Mouse (Mus musculus): ENCODE measurements around the gene Basp1. TPM values are rescaled to one million over a fixed set of nuclear protein-coding genes. Genes with fewer than 3 reads are reported as not detected.
A peak's percentile ranks its signal among the peaks of the same experiment; 100 is the strongest.

Basp1 gene
- polyA plus RNA-seq, 1 experiment from 2014 or later: 57.0 TPM

DNA sequence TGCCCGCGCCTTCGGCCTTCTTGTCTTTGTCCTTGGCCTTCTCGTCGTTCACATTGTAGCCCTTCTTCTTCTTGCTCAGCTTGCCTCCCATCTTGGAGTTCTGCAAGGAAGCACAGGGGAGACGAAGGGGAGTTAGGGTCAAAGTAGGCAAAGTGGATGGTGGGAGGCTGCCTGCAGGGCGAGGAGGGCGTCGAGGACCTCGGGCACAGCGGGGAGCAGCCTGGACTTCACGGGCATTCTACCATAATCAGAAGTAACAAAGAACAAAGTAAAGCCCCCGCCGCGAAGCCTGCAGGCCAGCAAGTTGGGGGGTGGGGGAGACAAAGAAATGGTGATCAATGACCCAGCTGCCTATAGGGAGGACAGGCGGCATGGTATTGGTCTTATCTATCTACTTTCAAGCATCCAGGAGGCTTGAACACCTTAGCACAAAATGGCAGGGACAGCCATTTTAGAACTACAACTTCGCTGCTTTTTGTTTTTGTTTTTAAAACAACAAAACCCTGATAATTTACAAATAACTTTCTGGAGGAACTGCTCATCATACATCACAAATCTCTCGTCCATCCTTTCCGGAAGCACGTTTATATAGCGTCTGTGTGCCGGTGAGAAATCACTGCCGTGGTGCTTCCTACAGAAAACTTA is 48.6 kb downstream of the Basp1 start:
- H3K4me3 ChIP-seq (ENCODE audit: low read depth, low read length): peak overlapping the region; percentile 30
- H3K27me3 ChIP-seq (replicated peaks; ENCODE audit: control insufficient read depth, insufficient read depth, low read length): no peaks in the 10 kb centered on the region
- H3K36me3 ChIP-seq (ENCODE audit: control insufficient read depth, insufficient read depth, low read length): peaks cover 16% of the 10 kb centered on the region
- H3K4me2 ChIP-seq (ENCODE audit: low read depth, low read length): peak overlapping the region; percentile 58
- ATAC-seq (ENCODE audit: low read depth) (no peak), DNase-seq (ENCODE audit: low spot score) (no peak)
- peak overlapping the region; percentile 65 for H3K9ac ChIP-seq (ENCODE audit: low read depth, low read length)
- peaks cover 18% of the 10 kb centered on the region; the same call in 1 of the 2 replicates for H3K4me1 ChIP-seq (ENCODE audit: control insufficient read depth, insufficient read depth, low read length)
- 37% methylated on average over 23 of the region's 23 CpGs for WGBS
- peak overlapping the region; percentile 46; the same call in 1 of the 2 replicates for H3K27ac ChIP-seq (replicated peaks; ENCODE audit: low read depth, low read length)
- no peaks in the 10 kb centered on the region for H3K9me3 ChIP-seq (ENCODE audit: control insufficient read depth, low read length)

DNA sequence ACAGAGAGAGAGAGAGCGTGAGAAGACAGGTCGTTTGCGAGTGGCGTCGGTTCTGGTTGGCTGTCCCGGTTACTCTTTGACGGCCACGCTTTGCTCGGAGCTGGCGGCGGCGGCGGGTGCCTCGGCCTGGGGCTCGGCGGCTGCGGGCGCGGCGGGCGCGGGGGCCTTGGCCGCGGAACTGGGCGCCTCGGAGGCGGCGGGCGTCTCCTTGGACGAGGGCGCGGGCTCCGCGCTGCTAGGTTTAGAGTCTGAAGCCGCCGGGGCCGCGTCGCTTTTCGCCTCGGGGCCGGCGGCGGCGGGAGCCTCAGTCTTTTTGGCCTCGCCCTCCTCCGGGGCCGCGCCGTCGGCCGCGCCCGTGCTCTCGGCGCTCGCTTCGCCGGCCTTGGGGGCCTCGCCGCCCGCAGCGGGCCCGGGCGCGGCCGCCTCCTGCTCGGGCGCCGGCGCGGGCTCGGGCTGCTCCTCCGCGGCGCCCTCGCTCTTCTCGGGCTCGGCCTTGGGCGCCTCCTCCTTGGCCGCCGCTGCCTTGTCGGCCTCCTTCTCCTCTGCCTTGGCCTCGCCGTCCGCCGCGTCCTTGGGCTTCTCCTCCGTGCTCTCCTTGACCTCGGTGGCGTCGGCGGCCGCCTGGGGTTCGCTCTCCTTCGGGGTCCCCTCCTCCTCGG is 49.3 kb downstream of the Basp1 start:
- DNase-seq (ENCODE audit: low spot score): no peak
- H3K27ac ChIP-seq (replicated peaks; ENCODE audit: low read depth, low read length): peak overlapping the region; percentile 46; the same call in 1 of the 2 replicates
- peak; percentile 20 for ATAC-seq (ENCODE audit: low read depth)

DNA sequence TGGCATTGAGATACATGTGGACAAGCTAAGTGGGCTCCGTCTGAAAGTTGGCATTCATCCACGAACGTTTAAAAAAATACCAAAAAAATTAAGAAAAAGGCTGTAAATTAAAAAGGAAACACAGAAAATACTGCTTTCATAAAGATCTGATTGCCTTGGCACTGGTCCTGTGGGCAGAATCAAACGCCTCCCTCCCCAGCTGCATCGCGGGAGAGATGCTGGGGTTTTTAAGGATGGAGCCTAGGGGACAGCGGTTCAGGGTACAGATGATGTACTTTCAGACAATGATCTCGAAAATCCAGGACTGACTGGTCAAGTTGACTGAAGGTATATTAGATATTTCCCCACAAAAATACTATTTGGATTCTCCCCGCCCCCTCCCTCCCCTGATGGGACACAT is 49.9 kb downstream of the Basp1 start:
- H3K9ac ChIP-seq (ENCODE audit: low read depth, low read length): no peak overlapping the region
- 88% methylated on average over 9 of the region's 9 CpGs for WGBS
- H3K27ac ChIP-seq (replicated peaks; ENCODE audit: low read depth, low read length): no peak overlapping the region
- H3K4me2 ChIP-seq (ENCODE audit: low read depth, low read length): no peak overlapping the region
- no peaks in the 10 kb centered on the region for H3K27me3 ChIP-seq (replicated peaks; ENCODE audit: control insufficient read depth, insufficient read depth, low read length)
- H3K4me1 ChIP-seq (ENCODE audit: control insufficient read depth, insufficient read depth, low read length): peaks cover 22% of the 10 kb centered on the region; the same call in 1 of the 2 replicates
- H3K4me3 ChIP-seq (ENCODE audit: low read depth, low read length): no peak overlapping the region
- no peak for ATAC-seq (ENCODE audit: low read depth)
- DNase-seq (ENCODE audit: low spot score): no peak
- peaks cover 16% of the 10 kb centered on the region for H3K36me3 ChIP-seq (ENCODE audit: control insufficient read depth, insufficient read depth, low read length)
- H3K9me3 ChIP-seq (ENCODE audit: control insufficient read depth, low read length): no peaks in the 10 kb centered on the region

More for the DNA sequence above, 49.3 kb downstream of the Basp1 start:
- no peaks in the 10 kb centered on the region for H3K9me3 ChIP-seq (ENCODE audit: control insufficient read depth, low read length)
- peak overlapping the region; percentile 58 for H3K4me2 ChIP-seq (ENCODE audit: low read depth, low read length)
- H3K9ac ChIP-seq (ENCODE audit: low read depth, low read length): peak overlapping the region; percentile 65
- peaks cover 16% of the 10 kb centered on the region for H3K36me3 ChIP-seq (ENCODE audit: control insufficient read depth, insufficient read depth, low read length)
- 24% methylated on average over 48 of the region's 97 CpGs for WGBS
- H3K4me1 ChIP-seq (ENCODE audit: control insufficient read depth, insufficient read depth, low read length): peaks cover 18% of the 10 kb centered on the region; the same call in 1 of the 2 replicates
- peak overlapping the region; percentile 30 for H3K4me3 ChIP-seq (ENCODE audit: low read depth, low read length)
- H3K27me3 ChIP-seq (replicated peaks; ENCODE audit: control insufficient read depth, insufficient read depth, low read length): no peaks in the 10 kb centered on the region

DNA sequence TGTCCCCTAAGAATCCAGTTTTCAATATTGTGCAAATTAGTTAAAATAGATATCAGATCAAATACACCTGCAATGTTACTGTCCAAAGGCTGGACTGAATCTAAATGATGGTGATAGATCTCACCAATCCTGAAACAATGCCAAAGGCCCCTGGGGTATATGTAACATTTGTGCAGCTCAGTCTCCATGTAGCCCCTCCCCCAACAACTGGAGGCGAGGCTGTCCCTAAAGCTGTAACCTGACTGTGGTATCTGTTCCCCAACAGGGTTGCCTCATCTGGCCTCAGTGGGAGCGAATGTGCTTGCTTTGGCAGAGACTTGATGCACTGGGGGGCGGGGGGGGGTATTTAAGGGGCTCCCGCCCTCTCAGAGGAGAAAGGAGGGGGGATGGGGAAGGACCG is 52.7 kb downstream of the Basp1 start:
- no peak overlapping the region for H3K4me3 ChIP-seq (ENCODE audit: low read depth, low read length)
- no peak overlapping the region for H3K9ac ChIP-seq (ENCODE audit: low read depth, low read length)
- ATAC-seq (ENCODE audit: low read depth) (no peak; the same call in 1 of the 2 replicates), DNase-seq (ENCODE audit: low spot score) (peak; percentile 52)
- peaks cover 21% of the 10 kb centered on the region; the same call in 1 of the 2 replicates for H3K4me1 ChIP-seq (ENCODE audit: control insufficient read depth, insufficient read depth, low read length)
- H3K4me2 ChIP-seq (ENCODE audit: low read depth, low read length): no peak overlapping the region
- no peak overlapping the region; the same call in 1 of the 2 replicates for H3K27ac ChIP-seq (replicated peaks; ENCODE audit: low read depth, low read length)
- H3K9me3 ChIP-seq (ENCODE audit: control insufficient read depth, low read length): no peaks in the 10 kb centered on the region
- H3K36me3 ChIP-seq (ENCODE audit: control insufficient read depth, insufficient read depth, low read length): peaks cover 16% of the 10 kb centered on the region
- 58% methylated on average over 5 of the region's 5 CpGs for WGBS
- H3K27me3 ChIP-seq (replicated peaks; ENCODE audit: control insufficient read depth, insufficient read depth, low read length): no peaks in the 10 kb centered on the region

- H3K9ac ChIP-seq (ENCODE audit: low read depth, low read length): no peak overlapping the region
- H3K9me3 ChIP-seq (ENCODE audit: control insufficient read depth, low read length): no peaks in the 10 kb centered on the region
- DNase-seq (ENCODE audit: low spot score) (peak; percentile 84), ATAC-seq (ENCODE audit: low read depth) (peak; percentile 64)
- H3K4me3 ChIP-seq (ENCODE audit: low read depth, low read length): no peak overlapping the region
- H3K27me3 ChIP-seq (replicated peaks; ENCODE audit: control insufficient read depth, insufficient read depth, low read length): no peaks in the 10 kb centered on the region
- peaks cover 11% of the 10 kb centered on the region; the same call in 1 of the 2 replicates for H3K36me3 ChIP-seq (ENCODE audit: control insufficient read depth, insufficient read depth, low read length)
- peak overlapping the region; percentile 43 for H3K4me2 ChIP-seq (ENCODE audit: low read depth, low read length)
- peaks cover 12% of the 10 kb centered on the region; the same call in 1 of the 2 replicates for H3K4me1 ChIP-seq (ENCODE audit: control insufficient read depth, insufficient read depth, low read length)
- WGBS: 23% methylated on average over 14 of the region's 14 CpGs
- no peak overlapping the region for H3K27ac ChIP-seq (replicated peaks; ENCODE audit: low read depth, low read length)
Measured at GRCm38 (mm10) chr15:25358680-25359097, 54.9 kb downstream of the Basp1 start.

GRCm38 (mm10) chr15:25355339-25355738 is 58.2 kb downstream of the Basp1 start:
- DNase-seq (ENCODE audit: low spot score) (no peak), ATAC-seq (ENCODE audit: low read depth) (no peak)
- 89% methylated on average over 5 of the region's 5 CpGs for WGBS
- Histone ChIP-seq H3K4me3 (ENCODE audit: low read depth, low read length) (no peak overlapping the region), H3K36me3 (ENCODE audit: control insufficient read depth, insufficient read depth, low read length) (no peaks in the 10 kb centered on the region), H3K27ac (replicated peaks; ENCODE audit: low read depth, low read length) (no peak overlapping the region), H3K4me2 (ENCODE audit: low read depth, low read length) (no peak overlapping the region), H3K9ac (ENCODE audit: low read depth, low read length) (no peak overlapping the region), H3K27me3 (replicated peaks; ENCODE audit: control insufficient read depth, insufficient read depth, low read length) (no peaks in the 10 kb centered on the region), H3K4me1 (ENCODE audit: control insufficient read depth, insufficient read depth, low read length) (peaks cover 7% of the 10 kb centered on the region; the same call in 1 of the 2 replicates), H3K9me3 (ENCODE audit: control insufficient read depth, low read length) (no peaks in the 10 kb centered on the region)

DNA sequence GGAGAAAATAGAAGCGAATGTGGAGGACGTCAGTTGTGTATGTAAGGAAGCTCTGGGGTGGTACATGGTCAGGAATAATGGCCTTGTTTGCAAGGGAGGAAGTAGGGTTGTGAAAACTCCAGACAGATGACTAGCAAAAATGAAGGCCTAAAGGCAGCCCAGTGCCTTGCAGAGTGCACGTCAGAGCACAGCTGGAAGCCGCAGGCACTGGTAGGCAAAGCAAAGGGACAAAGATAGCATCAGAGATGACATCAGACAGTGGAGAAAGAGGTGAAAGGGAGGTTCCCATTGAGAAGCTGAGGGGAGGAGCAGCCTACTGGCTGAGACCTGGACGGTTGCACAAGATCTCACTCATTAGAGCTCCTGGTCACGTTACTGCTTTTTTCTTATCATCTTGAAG is 58.8 kb downstream of the Basp1 start:
- H3K27ac ChIP-seq (replicated peaks; ENCODE audit: low read depth, low read length): no peak overlapping the region
- H3K36me3 ChIP-seq (ENCODE audit: control insufficient read depth, insufficient read depth, low read length): no peaks in the 10 kb centered on the region
- 73% methylated on average over 6 of the region's 6 CpGs for WGBS
- ATAC-seq (ENCODE audit: low read depth) (no peak), DNase-seq (ENCODE audit: low spot score) (no peak)
- no peak overlapping the region for H3K4me2 ChIP-seq (ENCODE audit: low read depth, low read length)
- H3K9me3 ChIP-seq (ENCODE audit: control insufficient read depth, low read length): 0 out of 2 replicates have a peak, but pooled peaks cover 3% of the 10 kb centered on the region
- peaks cover 6% of the 10 kb centered on the region; the same call in 1 of the 2 replicates for H3K4me1 ChIP-seq (ENCODE audit: control insufficient read depth, insufficient read depth, low read length)
- no peak overlapping the region for H3K9ac ChIP-seq (ENCODE audit: low read depth, low read length)
- H3K4me3 ChIP-seq (ENCODE audit: low read depth, low read length): no peak overlapping the region
- no peaks in the 10 kb centered on the region for H3K27me3 ChIP-seq (replicated peaks; ENCODE audit: control insufficient read depth, insufficient read depth, low read length)

- Histone ChIP-seq H3K4me1 (ENCODE audit: control insufficient read depth, insufficient read depth, low read length) (no peaks in the 10 kb centered on the region), H3K4me2 (ENCODE audit: low read depth, low read length) (no peak overlapping the region), H3K9ac (ENCODE audit: low read depth, low read length) (no peak overlapping the region), H3K36me3 (ENCODE audit: control insufficient read depth, insufficient read depth, low read length) (no peaks in the 10 kb centered on the region), H3K27ac (replicated peaks; ENCODE audit: low read depth, low read length) (no peak overlapping the region), H3K4me3 (ENCODE audit: low read depth, low read length) (no peak overlapping the region), H3K27me3 (replicated peaks; ENCODE audit: control insufficient read depth, insufficient read depth, low read length) (no peaks in the 10 kb centered on the region), H3K9me3 (ENCODE audit: control insufficient read depth, low read length) (0 out of 2 replicates have a peak, but pooled peaks cover 7% of the 10 kb centered on the region)
- WGBS: 76% methylated on average over 6 of the region's 6 CpGs
- ATAC-seq (ENCODE audit: low read depth) (no peak), DNase-seq (ENCODE audit: low spot score) (no peak)
Measured at GRCm38 (mm10) chr15:25353498-25353897, 60.1 kb downstream of the Basp1 start.
